Mouse (Mus musculus) heart, adult 8-10 months (tissue): ENCODE results near the gene Mapk1ip1l. TPM values are rescaled to one million over a fixed set of nuclear protein-coding genes. Genes with fewer than 3 reads are reported as not detected.
"Not testable (repeated sequence)": the region's sequence is repeated elsewhere in the genome, so short reads cannot be mapped to it uniquely, and the experiment has no call there.

Experiments
- DNase-seq: peaks from one replicate; pipeline ENCODE4 v3.0.0; 2022; ENCODE audit warnings: low spot score
- total RNA-seq, 4 experiments: library from RNA; stranded (reverse); gene quantifications; 2 replicates each; pipeline ENCODE4 v1.2.4; 2022

Mapk1ip1l gene
- total RNA-seq, 4 experiments from 2014 or later: 21.8 to 35.6 (median 30.7) TPM

GRCm38 (mm10) chr14:47304814-47305405, 6.8 kb downstream of the Mapk1ip1l start:
- DNase-seq: no peak

DNA sequence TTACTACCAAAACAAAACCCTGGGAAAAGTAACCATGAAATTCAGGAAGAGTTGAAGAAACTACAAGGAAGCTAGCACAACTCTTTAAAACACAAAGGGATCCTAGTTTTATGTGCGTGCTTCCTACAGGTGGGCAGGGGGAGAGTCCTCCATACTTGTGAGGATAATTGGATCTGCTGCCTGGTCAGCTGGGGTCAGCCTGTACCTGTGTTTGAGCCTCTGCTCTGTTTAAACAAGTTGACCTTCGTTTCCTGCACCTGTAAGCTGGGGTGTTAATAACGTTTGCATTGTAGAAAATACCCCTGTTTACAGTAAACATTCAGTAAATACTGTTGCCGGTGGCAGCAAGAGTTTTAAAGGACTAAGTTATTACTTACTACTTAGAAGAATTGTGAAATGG, 7.9 kb downstream of the Mapk1ip1l start:
- no peak for DNase-seq

- no peak for DNase-seq
Measured at GRCm38 (mm10) chr14:47307669-47308068, 9.6 kb downstream of the Mapk1ip1l start.

- DNase-seq: no peak
Measured at GRCm38 (mm10) chr14:47309061-47309460, 11.0 kb downstream of the Mapk1ip1l start.

DNA sequence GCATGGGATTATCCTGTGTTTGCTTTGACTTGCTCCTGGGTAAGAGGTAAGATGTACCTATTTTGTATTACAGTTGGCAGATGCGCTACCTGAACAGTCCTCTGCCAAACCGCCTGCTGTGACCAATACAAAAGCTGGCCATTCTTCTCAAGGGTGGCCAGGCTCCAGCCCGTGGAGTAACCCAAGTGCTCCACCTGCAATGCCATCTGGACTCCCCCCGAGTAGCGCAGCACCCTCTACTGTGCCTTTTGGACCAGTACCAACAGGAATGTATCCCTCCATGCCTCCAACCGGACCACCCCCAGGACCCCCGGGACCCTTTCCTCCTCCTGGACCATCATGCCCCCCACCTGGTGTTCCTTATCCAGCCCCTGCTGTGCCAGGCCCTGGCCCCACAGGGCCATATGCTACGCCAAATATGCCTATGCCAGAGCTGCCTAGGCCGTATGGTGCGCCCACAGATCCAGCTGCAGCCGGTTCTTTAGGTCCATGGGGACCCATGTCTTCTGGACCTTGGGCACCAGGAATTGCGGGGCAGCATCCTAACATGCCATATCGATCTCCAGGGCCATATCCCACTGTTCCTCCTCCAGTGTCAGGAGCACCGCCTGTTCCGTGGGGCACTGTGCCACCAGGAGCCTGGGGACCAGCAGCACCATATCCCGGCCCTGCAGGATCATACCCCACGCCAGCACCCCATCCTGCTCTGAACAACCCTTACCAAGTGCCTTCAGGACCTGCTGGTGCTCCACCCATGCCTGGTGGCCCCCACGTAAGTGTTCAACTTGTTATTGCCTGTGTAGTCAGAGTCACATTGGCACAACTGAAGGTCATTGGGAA, 12.5 kb downstream of the Mapk1ip1l start:
- DNase-seq: no peak

- no peak for DNase-seq
Measured at GRCm38 (mm10) chr14:47319362-47319761, 21.3 kb downstream of the Mapk1ip1l start.

DNA sequence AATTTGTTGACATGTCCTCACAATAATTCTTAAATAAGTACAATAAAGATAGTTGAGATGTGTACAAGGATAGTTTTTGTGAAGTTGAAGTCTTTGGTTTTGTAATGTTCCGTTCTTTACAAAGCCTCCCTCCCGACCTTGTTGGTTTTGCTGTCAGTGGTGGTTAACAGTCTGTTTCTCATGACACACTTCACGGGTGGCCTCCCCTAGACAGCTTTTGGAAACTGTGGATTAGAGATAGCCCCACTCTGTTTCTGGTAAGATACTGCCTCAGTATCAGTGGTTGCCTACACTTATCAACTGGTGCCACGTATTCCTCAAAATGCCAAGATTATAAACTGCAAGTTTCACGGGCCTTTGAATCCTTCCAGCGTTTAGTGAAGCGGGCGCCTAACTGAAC, 23.5 kb downstream of the Mapk1ip1l start:
- not testable (repeated sequence) for DNase-seq

- no peak for DNase-seq
Measured at GRCm38 (mm10) chr14:47325965-47326761, 28.1 kb downstream of the Mapk1ip1l start.

- DNase-seq: no peak
Measured at GRCm38 (mm10) chr14:47327347-47327746, 29.3 kb downstream of the Mapk1ip1l start.

GRCm38 (mm10) chr14:47331920-47332319, 33.9 kb downstream of the Mapk1ip1l start:
- DNase-seq: no peak

DNA sequence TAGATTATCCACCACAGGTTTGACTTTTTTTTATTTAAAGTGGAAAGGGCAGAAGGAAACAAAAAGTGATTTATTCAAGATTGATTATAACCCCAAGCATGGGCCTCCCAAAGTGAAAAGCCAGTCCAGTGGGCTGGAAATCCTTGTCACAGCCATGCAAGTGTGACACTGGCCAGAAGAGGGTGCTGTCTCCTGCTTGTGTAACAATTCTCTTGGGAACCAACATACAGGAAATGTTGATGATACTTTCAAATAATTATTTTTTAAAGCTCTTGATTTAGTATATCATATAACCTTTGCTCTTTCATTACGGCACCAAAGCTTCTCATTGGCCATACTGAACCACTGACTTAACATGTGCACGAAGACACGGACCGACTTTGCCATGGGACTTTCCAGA, 36.8 kb downstream of the Mapk1ip1l start:
- peak; percentile 61 for DNase-seq

DNA sequence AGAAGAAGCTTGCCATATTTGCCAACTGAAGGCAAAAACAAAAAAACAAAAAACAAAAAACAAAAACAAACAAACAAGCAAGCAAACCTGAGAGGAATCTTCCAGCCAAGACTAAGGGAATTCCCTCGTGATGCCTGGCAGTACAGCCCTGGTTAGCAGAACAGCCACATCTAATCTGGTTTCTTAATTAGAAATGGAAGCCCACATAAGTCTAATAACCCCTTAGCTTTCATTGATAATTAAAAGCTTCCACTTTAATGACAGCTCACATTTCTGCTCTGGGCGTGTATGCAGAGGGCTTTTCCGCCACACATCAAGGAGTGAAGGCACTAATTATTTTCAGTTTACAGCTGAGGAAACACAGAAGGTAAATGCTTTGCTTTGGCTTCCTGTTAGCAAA, 37.2 kb downstream of the Mapk1ip1l start:
- DNase-seq: no peak

- DNase-seq: no peak
Measured at GRCm38 (mm10) chr14:47340231-47340925, 42.3 kb downstream of the Mapk1ip1l start.

GRCm38 (mm10) chr14:47341811-47342291, 43.8 kb downstream of the Mapk1ip1l start:
- DNase-seq: no peak

- no peak for DNase-seq
Measured at GRCm38 (mm10) chr14:47346715-47347114, 48.6 kb downstream of the Mapk1ip1l start.

GRCm38 (mm10) chr14:47350974-47351373, 52.9 kb downstream of the Mapk1ip1l start:
- DNase-seq: no peak

GRCm38 (mm10) chr14:47352272-47352671, 54.2 kb downstream of the Mapk1ip1l start:
- no peak for DNase-seq

DNA sequence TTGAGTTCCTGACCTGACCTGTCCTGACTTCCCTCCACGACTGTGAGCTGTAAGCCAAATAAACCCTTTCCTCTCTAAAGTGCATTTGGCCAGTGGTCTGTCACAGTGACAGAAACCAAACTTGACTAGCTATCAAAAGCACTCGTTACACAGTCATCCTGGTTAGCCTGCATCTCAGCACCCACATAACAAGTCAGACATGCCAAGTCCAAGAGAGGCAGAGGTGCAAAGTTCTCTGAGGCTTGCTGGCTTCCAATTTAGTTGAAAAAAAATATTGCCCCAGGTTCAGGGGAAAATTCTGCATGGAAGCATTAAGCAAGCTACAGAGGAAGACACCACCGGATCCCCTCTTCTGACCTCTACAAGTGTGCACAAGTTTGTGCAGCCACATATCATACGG, 55.2 kb downstream of the Mapk1ip1l start:
- DNase-seq: no peak

- no peak for DNase-seq
Measured at GRCm38 (mm10) chr14:47354111-47354577, 56.1 kb downstream of the Mapk1ip1l start.

DNA sequence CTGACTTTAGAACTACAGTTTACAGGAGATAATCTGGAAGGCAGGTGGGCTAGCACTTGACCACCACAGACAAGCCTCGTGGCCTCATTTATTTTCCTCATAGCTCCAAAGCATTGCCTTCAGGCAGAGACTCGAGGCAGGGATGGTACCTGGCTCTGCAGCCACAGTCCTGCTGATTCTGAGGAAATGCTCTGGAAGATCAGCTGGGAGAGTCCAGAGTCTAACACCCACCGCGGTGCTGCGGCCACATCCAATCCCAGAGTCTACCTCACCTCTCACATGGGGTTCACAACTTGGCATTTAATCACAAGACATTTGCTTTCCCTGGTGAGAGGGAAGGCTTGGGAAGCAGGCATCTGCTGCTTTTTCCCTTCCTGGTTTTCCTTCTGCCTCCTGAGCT, 56.9 kb downstream of the Mapk1ip1l start:
- no peak for DNase-seq

GRCm38 (mm10) chr14:47356622-47357021, 58.6 kb downstream of the Mapk1ip1l start:
- no peak for DNase-seq
